Mouse (Mus musculus): ENCODE results near the gene Olfr166. TPM values are rescaled to one million over a fixed set of nuclear protein-coding genes. Genes with fewer than 3 reads are reported as not detected.
"Not testable (repeated sequence)": the region's sequence is repeated elsewhere in the genome, so short reads cannot be mapped to it uniquely, and the experiment has no call there.

The Olfr166 gene
- not detected in 2 replicates for polyA plus RNA-seq (2014; fragmentation: Nextera tagmentation; extraction: Ambion mirVana)

- no peak within 1 kb of the TSS for H3K4me3 ChIP-seq (ENCODE audit: low read depth, low read length)
- no peak for DNase-seq (ENCODE audit: low spot score)
- no peaks in the 10 kb centered on the region for H3K27me3 ChIP-seq (replicated peaks; ENCODE audit: control insufficient read depth, insufficient read depth, low read length)
- H3K36me3 ChIP-seq (ENCODE audit: control insufficient read depth, insufficient read depth, low read length) = no peaks in the 10 kb centered on the region
- H3K27ac ChIP-seq (ENCODE audit: low read depth, low read length) = no peak within 1 kb of the TSS
- no peak within 1 kb of the TSS for H3K4me2 ChIP-seq
- no peak for ATAC-seq (replicated peaks; ENCODE audit: low FRiP score)
- H3K9ac ChIP-seq (ENCODE audit: low read depth, low read length) = no peak within 1 kb of the TSS
- H3K4me1 ChIP-seq (replicated peaks; ENCODE audit: control insufficient read depth, insufficient read depth, low read length) = no peaks in the 10 kb centered on the region
- H3K9me3 ChIP-seq (ENCODE audit: control insufficient read depth, low read length) = no peaks in the 10 kb centered on the region
Observed at GRCm38 (mm10) chr16:19483394-19483793, at the start of gene Olfr166. Gene Olfr166, plus strand, starts transcription at chr16:19483694.

DNA sequence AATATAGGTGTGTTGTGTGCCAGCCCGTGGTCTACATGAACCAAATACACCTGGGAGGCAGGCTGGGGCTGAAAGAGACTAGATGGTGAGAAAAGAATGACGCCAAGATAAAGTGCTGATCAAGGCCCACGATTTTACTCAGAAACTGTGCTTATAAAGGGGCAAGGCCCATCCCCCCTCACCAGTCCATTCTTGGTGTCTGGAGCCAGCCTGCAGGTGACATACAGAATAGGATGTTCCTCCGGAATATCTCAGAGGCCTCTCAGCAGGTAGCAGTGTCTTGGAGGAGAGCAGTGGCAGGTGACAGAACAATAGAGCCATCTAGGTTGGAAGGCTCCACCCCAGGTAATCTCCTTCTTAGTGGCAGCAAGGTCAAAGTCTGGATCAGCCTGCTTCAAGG, 24.8 kb upstream of the Olfr166 start:
- not testable (repeated sequence) for H3K9me3 ChIP-seq (ENCODE audit: control insufficient read depth, low read length); H3K27ac ChIP-seq (ENCODE audit: low read depth, low read length); H3K27me3 ChIP-seq (replicated peaks; ENCODE audit: control insufficient read depth, insufficient read depth, low read length); ATAC-seq (replicated peaks; ENCODE audit: low FRiP score); H3K4me2 ChIP-seq; H3K4me3 ChIP-seq (ENCODE audit: low read depth, low read length); H3K4me1 ChIP-seq (replicated peaks; ENCODE audit: control insufficient read depth, insufficient read depth, low read length); DNase-seq (ENCODE audit: low spot score); H3K9ac ChIP-seq (ENCODE audit: low read depth, low read length); H3K36me3 ChIP-seq (ENCODE audit: control insufficient read depth, insufficient read depth, low read length)
- WGBS = 79% methylated on average over 4 of the region's 4 CpGs

DNA sequence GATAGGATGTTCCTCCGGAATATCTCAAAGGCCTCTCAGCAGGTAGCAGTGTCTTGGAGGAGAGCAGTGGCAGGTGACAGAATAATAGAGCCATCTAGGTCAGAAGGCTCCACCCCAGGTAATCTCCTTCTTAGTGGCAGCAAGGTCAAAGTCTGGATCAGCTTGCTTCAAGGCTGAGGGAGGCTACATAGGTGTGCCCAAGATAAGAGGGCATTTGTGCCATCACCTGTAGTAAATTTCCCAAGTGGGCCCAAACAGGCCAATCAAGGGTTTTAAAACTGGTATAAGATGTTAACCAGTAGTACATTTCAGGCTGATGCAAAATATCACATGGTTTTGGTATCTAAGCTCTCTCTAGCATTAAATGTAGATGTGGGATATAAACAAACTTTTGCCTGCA, 19.1 kb upstream of the Olfr166 start:
- Histone ChIP-seq H3K9me3 (ENCODE audit: control insufficient read depth, low read length) (no peaks in the 10 kb centered on the region), H3K27me3 (replicated peaks; ENCODE audit: control insufficient read depth, insufficient read depth, low read length) (no peaks in the 10 kb centered on the region), H3K4me1 (replicated peaks; ENCODE audit: control insufficient read depth, insufficient read depth, low read length) (no peaks in the 10 kb centered on the region), H3K4me3 (ENCODE audit: low read depth, low read length) (no peak overlapping the region), H3K9ac (ENCODE audit: low read depth, low read length) (no peak overlapping the region), H3K27ac (ENCODE audit: low read depth, low read length) (no peak overlapping the region), H3K36me3 (ENCODE audit: control insufficient read depth, insufficient read depth, low read length) (no peaks in the 10 kb centered on the region), H3K4me2 (no peak overlapping the region)
- no peak for DNase-seq (ENCODE audit: low spot score)
- 100% methylated on average over 1 of the region's 1 CpGs for WGBS
- no peak for ATAC-seq (replicated peaks; ENCODE audit: low FRiP score)

DNA sequence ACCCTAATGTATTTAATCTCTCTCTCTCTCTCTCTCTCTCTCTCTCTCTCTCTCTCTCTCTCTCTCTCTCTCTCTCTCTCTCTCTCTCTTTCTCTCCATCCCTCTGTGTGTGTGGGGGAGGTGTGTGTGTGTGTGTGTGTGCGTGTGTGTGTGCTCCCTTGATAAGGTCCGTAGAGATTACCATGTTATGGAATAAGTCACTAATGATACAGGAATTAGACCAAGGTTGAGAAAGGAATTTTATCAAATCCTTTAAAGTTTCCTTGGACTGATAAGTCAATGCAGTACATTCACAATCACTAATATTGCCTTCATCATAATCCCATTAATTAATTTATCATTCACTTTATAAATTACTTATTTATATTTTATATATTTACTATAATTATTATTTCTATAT, 38.7 kb downstream of the Olfr166 start, which contains the start of gene Olfr167:
Gene Olfr167 (minus strand): TSS at position 101 of the 400 bp plus-strand sequence.
- H3K4me3 ChIP-seq (ENCODE audit: low read depth, low read length) = no peak within 1 kb of the TSS
- DNase-seq (ENCODE audit: low spot score) = no peak
- no peak within 1 kb of the TSS for H3K4me2 ChIP-seq
- H3K4me1 ChIP-seq (replicated peaks; ENCODE audit: control insufficient read depth, insufficient read depth, low read length) = no peaks in the 10 kb centered on the region
- no peaks in the 10 kb centered on the region for H3K36me3 ChIP-seq (ENCODE audit: control insufficient read depth, insufficient read depth, low read length)
- WGBS = 64% methylated on average over 2 of the region's 2 CpGs
- H3K9ac ChIP-seq (ENCODE audit: low read depth, low read length) = no peak within 1 kb of the TSS
- no peak for ATAC-seq (replicated peaks; ENCODE audit: low FRiP score)
- no peak within 1 kb of the TSS for H3K27ac ChIP-seq (ENCODE audit: low read depth, low read length)
- no peaks in the 10 kb centered on the region for H3K27me3 ChIP-seq (replicated peaks; ENCODE audit: control insufficient read depth, insufficient read depth, low read length)
- H3K9me3 ChIP-seq (ENCODE audit: control insufficient read depth, low read length) = no peaks in the 10 kb centered on the region

- H3K9me3 ChIP-seq (ENCODE audit: control insufficient read depth, low read length) = no peaks in the 10 kb centered on the region
- no peaks in the 10 kb centered on the region for H3K36me3 ChIP-seq (ENCODE audit: control insufficient read depth, insufficient read depth, low read length)
- no peak within 1 kb of the TSS for H3K9ac ChIP-seq (ENCODE audit: low read depth, low read length)
- ATAC-seq (replicated peaks; ENCODE audit: low FRiP score) = no peak
- no peak within 1 kb of the TSS for H3K4me2 ChIP-seq
- H3K4me1 ChIP-seq (replicated peaks; ENCODE audit: control insufficient read depth, insufficient read depth, low read length) = no peaks in the 10 kb centered on the region
- H3K27me3 ChIP-seq (replicated peaks; ENCODE audit: control insufficient read depth, insufficient read depth, low read length) = no peaks in the 10 kb centered on the region
- DNase-seq (ENCODE audit: low spot score) = no peak
- no peak within 1 kb of the TSS for H3K4me3 ChIP-seq (ENCODE audit: low read depth, low read length)
- no peak within 1 kb of the TSS for H3K27ac ChIP-seq (ENCODE audit: low read depth, low read length)
Observed at GRCm38 (mm10) chr16:19535455-19535854, 52.0 kb downstream of the Olfr166 start, which contains the start of gene Olfr168. Gene Olfr168, minus strand, starts transcription at chr16:19535555.

Other genes starting within 250 kb of the Olfr166 start
- gene Olfr164, start 169.6 kb upstream of the Olfr166 start, polyA plus RNA-seq (2014; fragmentation: Nextera tagmentation; extraction: Ambion mirVana) = not detected in 2 replicates
- not detected in 2 replicates for gene Olfr165, start 60.6 kb upstream of the Olfr166 start, polyA plus RNA-seq (2014; fragmentation: Nextera tagmentation; extraction: Ambion mirVana)
- not detected in 2 replicates for gene Olfr167, start 38.6 kb downstream of the Olfr166 start, polyA plus RNA-seq (2014; fragmentation: Nextera tagmentation; extraction: Ambion mirVana)
- not detected in 2 replicates for gene Olfr168, start 51.9 kb downstream of the Olfr166 start, polyA plus RNA-seq (2014; fragmentation: Nextera tagmentation; extraction: Ambion mirVana)
- not detected in 2 replicates for gene Olfr169, start 88.1 kb downstream of the Olfr166 start, polyA plus RNA-seq (2014; fragmentation: Nextera tagmentation; extraction: Ambion mirVana)
- not detected in 2 replicates for gene Olfr170, start 128.2 kb downstream of the Olfr166 start, polyA plus RNA-seq (2014; fragmentation: Nextera tagmentation; extraction: Ambion mirVana)
- not detected in 2 replicates for gene Olfr171, start 146.2 kb downstream of the Olfr166 start, polyA plus RNA-seq (2014; fragmentation: Nextera tagmentation; extraction: Ambion mirVana)
- gene Lamp3, start 222.7 kb downstream of the Olfr166 start, polyA plus RNA-seq (2014; fragmentation: Nextera tagmentation; extraction: Ambion mirVana) = not detected in 2 replicates